Mouse (Mus musculus): ENCODE results near the gene Nup210.
A peak's percentile ranks its signal among the peaks of the same experiment; 100 is the strongest.

Gene Nup210

GRCm38 (mm10) chr6:91116244-91117145 lies at the start of gene Nup210:
Gene Nup210, minus strand, starts transcription at chr6:91116829.
- peak; percentile 97 for DNase-seq (ENCODE audit: low read depth)

GRCm38 (mm10) chr6:91165210-91165609 lies 48.6 kb upstream of the Nup210 start:
- peak; percentile 70 for DNase-seq (ENCODE audit: low read depth)

GRCm38 (mm10) chr6:91164584-91164983 lies 48.0 kb upstream of the Nup210 start:
- DNase-seq (ENCODE audit: low read depth) = no peak

GRCm38 (mm10) chr6:91163195-91163911 lies 46.7 kb upstream of the Nup210 start:
- DNase-seq (ENCODE audit: low read depth) = no peak

- DNase-seq (ENCODE audit: low read depth) = no peak
Observed at GRCm38 (mm10) chr6:91162314-91162713, 45.7 kb upstream of the Nup210 start.

- DNase-seq (ENCODE audit: low read depth) = no peak
Observed at GRCm38 (mm10) chr6:91161506-91162235, 45.0 kb upstream of the Nup210 start.

- no peak for DNase-seq (ENCODE audit: low read depth)
Observed at GRCm38 (mm10) chr6:91160976-91161375, 44.3 kb upstream of the Nup210 start.

GRCm38 (mm10) chr6:91160399-91160798 lies 43.8 kb upstream of the Nup210 start:
- DNase-seq (ENCODE audit: low read depth) = no peak

- DNase-seq (ENCODE audit: low read depth) = no peak
Observed at GRCm38 (mm10) chr6:91159047-91159446, 42.4 kb upstream of the Nup210 start.

- DNase-seq (ENCODE audit: low read depth) = no peak
Observed at GRCm38 (mm10) chr6:91157237-91157570, 40.6 kb upstream of the Nup210 start.

GRCm38 (mm10) chr6:91156554-91157236 lies 40.1 kb upstream of the Nup210 start, which contains the start of gene Hdac11:
Gene Hdac11, plus strand, starts transcription at chr6:91156665.
- peak; percentile 57 for DNase-seq (ENCODE audit: low read depth)

GRCm38 (mm10) chr6:91156062-91156461 lies 39.4 kb upstream of the Nup210 start:
- DNase-seq (ENCODE audit: low read depth) = no peak

GRCm38 (mm10) chr6:91155286-91155685 lies 38.7 kb upstream of the Nup210 start:
- no peak for DNase-seq (ENCODE audit: low read depth)

GRCm38 (mm10) chr6:91154685-91155084 lies 38.1 kb upstream of the Nup210 start:
- DNase-seq (ENCODE audit: low read depth) = no peak

- peak; percentile 41 for DNase-seq (ENCODE audit: low read depth)
Observed at GRCm38 (mm10) chr6:91153549-91154064, 37.0 kb upstream of the Nup210 start.

GRCm38 (mm10) chr6:91152892-91153548 lies 36.4 kb upstream of the Nup210 start:
- DNase-seq (ENCODE audit: low read depth) = no peak

GRCm38 (mm10) chr6:91147152-91147770 lies 30.6 kb upstream of the Nup210 start:
- DNase-seq (ENCODE audit: low read depth) = no peak

- no peak for DNase-seq (ENCODE audit: low read depth)
Observed at GRCm38 (mm10) chr6:91146443-91147151, 30.0 kb upstream of the Nup210 start.

GRCm38 (mm10) chr6:91145572-91145971 lies 28.9 kb upstream of the Nup210 start:
- DNase-seq (ENCODE audit: low read depth) = no peak

GRCm38 (mm10) chr6:91145056-91145455 lies 28.4 kb upstream of the Nup210 start:
- DNase-seq (ENCODE audit: low read depth) = no peak
